Mouse (Mus musculus) monocyte, adult 5-6 weeks (primary cell): ENCODE results near the gene Mrpl27. TPM values are rescaled to one million over a fixed set of nuclear protein-coding genes. Genes with fewer than 3 reads are reported as not detected.

Experiments used
- ATAC-seq: fragments of 153-309, 156-312 bp; replicated peaks from 2 replicates; pipeline ENCODE4 v1.8.0; 2017; ENCODE audit warnings: mild to moderate bottlenecking; ENCODE audit not compliant: low TSS enrichment, insufficient number of reproducible peaks, severe bottlenecking, poor library complexity, low FRiP score
- total RNA-seq: library from RNA; stranded (forward); fragments of 200-1000, 200-491, 200-594 nt; gene quantifications from 3 replicates; pipeline ENCODE4 v1.2.3, GENCODE M21; 2017

Gene Mrpl27
- total RNA-seq, 1 experiment from 2014 or later: 13.2 TPM

GRCm38 (mm10) chr11:94704020-94704419, 50.5 kb downstream of the Mrpl27 start:
- ATAC-seq: no peak

- ATAC-seq: no peak
Observed at GRCm38 (mm10) chr11:94704472-94704871, 50.9 kb downstream of the Mrpl27 start, which contains the start of gene Gm11541. Gene Gm11541, minus strand, starts transcription at chr11:94704499.

Other genes with a start within 250 kb of the Mrpl27 start
- not detected in 3 replicates for gene Cacna1g, start 179.6 kb upstream of the Mrpl27 start, total RNA-seq
- gene Spata20, start 167.6 kb upstream of the Mrpl27 start, total RNA-seq: 0.67 TPM in 1 of 3 replicates, not detected in the others
- gene Epn3, start 153.8 kb upstream of the Mrpl27 start, total RNA-seq: not detected in 3 replicates
- gene Mycbpap, start 132.0 kb upstream of the Mrpl27 start, total RNA-seq: 0.19 TPM in 1 of 3 replicates, not detected in the others
- gene Rsad1, start 104.5 kb upstream of the Mrpl27 start, total RNA-seq: 1.6 to 4.8 TPM (median 3.1 TPM) in 3 replicates
- not detected in 3 replicates for gene Chad, start 88.7 kb upstream of the Mrpl27 start, total RNA-seq
- gene Acsf2, start 51.9 kb upstream of the Mrpl27 start, total RNA-seq: 1.8 to 10.8 TPM (median 2.8 TPM) in 3 replicates
- gene Lrrc59, start 24.0 kb upstream of the Mrpl27 start, total RNA-seq: 61.6 to 80.3 TPM (median 69.2 TPM) in 3 replicates
- gene Eme1, start 197 bp downstream of the Mrpl27 start, total RNA-seq: 1.2 TPM in 1 of 3 replicates, not detected in the others
- gene Xylt2, start 23.7 kb downstream of the Mrpl27 start, total RNA-seq: 7.1 to 16.8 TPM (median 11.4 TPM) in 3 replicates
- not detected in 3 replicates for gene Gm11541, start 50.7 kb downstream of the Mrpl27 start, total RNA-seq
- not detected in 3 replicates for gene Cdc34b, start 88.0 kb downstream of the Mrpl27 start, total RNA-seq
- not detected in 3 replicates for gene Tmem92, start 128.9 kb downstream of the Mrpl27 start, total RNA-seq